Mouse (Mus musculus): ENCODE measurements around the gene Sprr2j-ps.

GRCm38 (mm10) chr3:92438689-92439088 is 20.8 kb downstream of the Sprr2j-ps start, which contains the start of gene Sprr1b:
- no peak for TF ChIP-seq POLR2A (IDR thresholded peaks at IDR 0.05; ENCODE audit: extremely low read depth, insufficient read depth, low read length)
- no peak for TF ChIP-seq CTCF (IDR thresholded peaks at IDR 0.05; ENCODE audit: low read depth, low read length)
